Mouse (Mus musculus): ENCODE results near the gene Atg2a. TPM values are rescaled to one million over a fixed set of nuclear protein-coding genes. Genes with fewer than 3 reads are reported as not detected.

Atg2a gene
- polyA plus RNA-seq, 1 experiment = 82.4 TPM

DNA sequence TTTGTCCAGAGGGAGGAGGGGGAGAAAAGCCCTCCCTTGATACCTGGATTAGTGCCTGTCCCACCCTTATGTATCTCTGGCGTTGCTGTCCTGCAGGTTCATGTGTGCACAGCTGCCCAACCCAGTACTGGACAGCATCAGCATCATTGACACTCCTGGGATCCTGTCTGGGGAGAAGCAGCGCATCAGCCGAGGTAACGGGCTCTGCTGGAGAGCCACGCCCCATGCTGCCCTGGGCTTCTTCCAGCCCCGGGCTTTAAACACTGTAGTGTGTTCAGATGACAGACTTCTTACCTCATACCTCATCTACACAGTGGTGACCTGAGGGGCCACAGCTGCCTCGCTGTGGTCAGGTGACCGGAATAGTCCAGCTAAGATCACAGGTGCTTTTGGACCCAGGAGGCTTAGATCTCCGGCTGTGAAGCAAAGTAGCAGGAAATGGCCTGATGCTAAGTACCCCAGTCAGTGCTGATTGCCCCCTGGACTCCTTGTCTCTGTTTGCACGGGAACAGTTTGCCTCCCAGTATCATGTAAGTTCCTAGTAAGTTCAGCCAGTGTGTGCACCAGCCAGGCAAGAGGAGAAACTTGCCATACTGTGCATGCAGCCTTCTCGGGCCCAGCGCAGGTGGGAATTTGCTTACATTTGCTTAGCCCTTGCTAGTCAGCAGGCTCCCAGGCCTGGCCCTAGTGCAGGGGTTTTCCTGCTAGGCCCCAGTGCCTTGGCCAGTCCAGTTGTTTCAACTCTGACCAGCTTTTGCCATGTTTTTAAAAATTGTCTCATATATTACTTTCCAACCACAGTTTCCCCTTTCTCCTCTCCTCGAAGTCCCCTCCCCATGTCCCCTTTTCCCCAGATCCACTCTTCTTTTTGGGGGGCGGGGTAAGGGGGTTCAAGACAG is 39.9 kb downstream of the Atg2a start:
- peaks cover 28% of the 10 kb centered on the region for H3K4me1 ChIP-seq (replicated peaks; ENCODE audit: control insufficient read depth, insufficient read depth, low read length)
- 89% methylated on average over 14 of the region's 14 CpGs for WGBS

DNA sequence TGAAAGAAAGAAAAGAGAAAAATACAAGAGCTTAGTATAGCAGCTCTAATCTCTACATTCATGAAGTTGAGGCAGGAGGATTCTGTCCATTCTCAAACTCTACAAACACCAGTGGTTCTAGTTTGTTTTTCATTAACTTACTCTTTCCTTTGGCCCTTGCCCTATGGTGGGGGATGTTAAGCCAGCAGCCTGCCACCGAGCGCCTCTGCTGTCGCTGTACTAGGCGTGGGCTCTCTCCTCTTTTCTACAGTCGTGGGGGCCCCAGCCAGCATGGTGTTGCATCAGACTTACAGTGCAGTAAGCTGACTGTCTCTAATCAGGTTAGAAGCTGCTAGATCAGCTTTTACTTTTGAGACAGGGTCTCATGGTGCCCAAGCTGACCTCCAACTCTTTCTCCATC is 41.5 kb downstream of the Atg2a start:
- no peaks in the 10 kb centered on the region for H3K27me3 ChIP-seq (ENCODE audit: control insufficient read depth, insufficient read depth, low read length)

More for the DNA sequence above, 39.9 kb downstream of the Atg2a start:
- H3K27me3 ChIP-seq (ENCODE audit: control insufficient read depth, insufficient read depth, low read length) = no peaks in the 10 kb centered on the region
- no peaks in the 10 kb centered on the region; the same call in 1 of the 2 replicates for H3K36me3 ChIP-seq (ENCODE audit: control insufficient read depth, insufficient read depth, low read length)
- no peak overlapping the region for H3K4me3 ChIP-seq (ENCODE audit: control insufficient read depth, insufficient read depth, low read length)
- DNase-seq = no peak
- H3K27ac ChIP-seq (ENCODE audit: control insufficient read depth, insufficient read depth, low read length) = no peak overlapping the region
- TF ChIP-seq POLR2A (IDR thresholded peaks at IDR 0.05; ENCODE audit: control insufficient read depth, extremely low read depth, insufficient read depth, low read length, poor library complexity) (no peak), CTCF (IDR thresholded peaks at IDR 0.05; ENCODE audit: borderline replicate concordance, control insufficient read depth, extremely low read depth, insufficient read depth, low read length, poor library complexity) (no peak)

DNA sequence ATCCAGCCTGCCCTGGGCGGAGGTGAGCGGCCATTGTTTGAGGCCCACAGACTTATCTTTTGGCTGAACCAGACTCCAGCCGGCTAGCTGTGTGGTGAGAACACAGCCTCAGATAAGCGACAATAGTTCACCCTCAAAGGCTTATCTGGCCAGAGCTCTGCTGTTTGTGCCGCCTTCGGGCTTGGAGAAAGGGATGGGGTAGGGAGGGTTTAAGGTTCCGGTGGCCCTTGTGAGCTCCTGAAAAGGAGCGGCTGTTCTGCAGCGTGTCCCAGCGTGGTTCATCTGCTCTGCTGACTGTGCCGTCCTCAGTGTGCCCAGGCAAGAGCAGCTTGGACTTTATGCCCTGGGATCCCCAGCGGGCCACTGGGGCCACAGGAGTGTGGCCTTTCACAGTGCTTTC is 43.0 kb downstream of the Atg2a start:
- Histone ChIP-seq H3K27ac (ENCODE audit: control insufficient read depth, insufficient read depth, low read length) (no peak overlapping the region), H3K27me3 (ENCODE audit: control insufficient read depth, insufficient read depth, low read length) (no peaks in the 10 kb centered on the region), H3K36me3 (ENCODE audit: control insufficient read depth, insufficient read depth, low read length) (no peaks in the 10 kb centered on the region; the same call in 1 of the 2 replicates), H3K4me1 (replicated peaks; ENCODE audit: control insufficient read depth, insufficient read depth, low read length) (peaks cover 32% of the 10 kb centered on the region), H3K4me3 (ENCODE audit: control insufficient read depth, insufficient read depth, low read length) (no peak overlapping the region)
- WGBS = 95% methylated on average over 12 of the region's 12 CpGs
- no peak for DNase-seq
- TF ChIP-seq POLR2A (IDR thresholded peaks at IDR 0.05; ENCODE audit: control insufficient read depth, extremely low read depth, insufficient read depth, low read length, poor library complexity) = no peak
- TF ChIP-seq CTCF (IDR thresholded peaks at IDR 0.05; ENCODE audit: borderline replicate concordance, control insufficient read depth, extremely low read depth, insufficient read depth, low read length, poor library complexity) = no peak

More for the DNA sequence above, 41.5 kb downstream of the Atg2a start:
- no peak overlapping the region for H3K27ac ChIP-seq (ENCODE audit: control insufficient read depth, insufficient read depth, low read length)
- TF ChIP-seq POLR2A (IDR thresholded peaks at IDR 0.05; ENCODE audit: control insufficient read depth, extremely low read depth, insufficient read depth, low read length, poor library complexity) (no peak), CTCF (IDR thresholded peaks at IDR 0.05; ENCODE audit: borderline replicate concordance, control insufficient read depth, extremely low read depth, insufficient read depth, low read length, poor library complexity) (no peak)
- WGBS = 77% methylated on average over 5 of the region's 5 CpGs
- DNase-seq = no peak
- no peaks in the 10 kb centered on the region; the same call in 1 of the 2 replicates for H3K36me3 ChIP-seq (ENCODE audit: control insufficient read depth, insufficient read depth, low read length)
- H3K4me1 ChIP-seq (replicated peaks; ENCODE audit: control insufficient read depth, insufficient read depth, low read length) = peaks cover 28% of the 10 kb centered on the region
- no peak overlapping the region for H3K4me3 ChIP-seq (ENCODE audit: control insufficient read depth, insufficient read depth, low read length)

DNA sequence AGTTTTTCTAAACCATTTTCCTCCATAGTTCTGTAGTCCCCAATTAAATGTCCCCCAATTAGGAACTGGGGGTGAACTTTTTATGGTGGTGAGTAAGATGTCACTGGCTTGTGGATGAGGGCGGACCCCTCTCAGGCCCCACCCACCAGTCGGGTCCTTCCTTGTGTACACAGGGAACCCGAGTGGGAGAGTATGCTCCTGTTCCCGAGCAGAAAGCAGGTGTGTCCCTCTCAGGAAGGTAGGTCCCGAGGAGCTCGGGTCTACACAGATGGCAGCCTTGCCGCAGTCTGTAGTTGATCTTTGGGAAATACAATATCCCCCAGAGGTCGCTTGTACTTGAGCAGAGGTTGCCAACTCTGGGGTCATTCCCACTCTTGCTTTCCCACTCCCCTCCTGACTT is 43.8 kb downstream of the Atg2a start:
- no peak for TF ChIP-seq CTCF (IDR thresholded peaks at IDR 0.05; ENCODE audit: borderline replicate concordance, control insufficient read depth, extremely low read depth, insufficient read depth, low read length, poor library complexity)
- TF ChIP-seq POLR2A (IDR thresholded peaks at IDR 0.05; ENCODE audit: control insufficient read depth, extremely low read depth, insufficient read depth, low read length, poor library complexity) = no peak
- DNase-seq = no peak
- Histone ChIP-seq H3K36me3 (ENCODE audit: control insufficient read depth, insufficient read depth, low read length) (no peaks in the 10 kb centered on the region; the same call in 1 of the 2 replicates), H3K4me3 (ENCODE audit: control insufficient read depth, insufficient read depth, low read length) (no peak overlapping the region), H3K27me3 (ENCODE audit: control insufficient read depth, insufficient read depth, low read length) (no peaks in the 10 kb centered on the region), H3K4me1 (replicated peaks; ENCODE audit: control insufficient read depth, insufficient read depth, low read length) (peaks cover 32% of the 10 kb centered on the region), H3K27ac (ENCODE audit: control insufficient read depth, insufficient read depth, low read length) (no peak overlapping the region)
- WGBS = 90% methylated on average over 8 of the region's 8 CpGs

DNA sequence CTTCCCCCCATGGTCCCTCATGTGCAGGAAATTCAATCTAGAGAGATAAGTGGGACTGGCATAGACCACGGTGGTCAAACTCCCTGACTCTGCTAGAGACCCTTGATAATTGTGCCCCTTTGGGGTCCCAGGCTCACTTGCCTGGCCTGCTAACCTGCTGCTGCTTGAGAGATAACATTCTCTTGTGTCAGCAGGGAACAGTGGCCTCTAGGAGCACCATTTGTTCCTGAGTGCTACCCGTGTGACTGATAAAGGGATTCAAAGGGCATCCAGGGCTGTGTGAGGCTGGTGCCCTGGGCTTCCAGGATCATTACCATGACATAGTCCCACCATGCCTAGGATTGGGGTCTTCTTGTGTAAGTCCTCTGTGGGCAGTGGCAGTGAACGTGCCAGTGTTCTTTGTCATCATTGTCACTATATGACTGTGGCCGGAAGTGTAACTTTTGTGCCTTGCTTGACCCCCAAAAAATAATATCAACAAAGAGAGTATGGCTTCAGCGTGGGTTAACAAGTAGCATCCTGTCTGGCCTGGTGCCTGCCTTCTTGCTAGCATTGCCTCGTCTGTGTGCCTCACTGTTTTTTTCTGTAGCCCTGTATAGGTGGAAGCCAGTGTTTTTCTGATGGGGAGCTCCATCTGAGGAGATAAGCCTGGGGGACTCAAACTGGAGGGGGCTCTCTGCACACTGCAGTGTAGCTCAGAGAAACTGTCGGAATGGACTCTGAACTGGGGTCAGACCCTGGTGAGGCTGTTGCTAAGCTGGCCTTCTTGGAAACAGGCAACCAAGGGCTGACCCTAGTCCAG is 44.4 kb downstream of the Atg2a start:
- no peak for DNase-seq
- H3K36me3 ChIP-seq (ENCODE audit: control insufficient read depth, insufficient read depth, low read length) = no peaks in the 10 kb centered on the region; the same call in 1 of the 2 replicates
- TF ChIP-seq POLR2A (IDR thresholded peaks at IDR 0.05; ENCODE audit: control insufficient read depth, extremely low read depth, insufficient read depth, low read length, poor library complexity) = no peak
- no peak for TF ChIP-seq CTCF (IDR thresholded peaks at IDR 0.05; ENCODE audit: borderline replicate concordance, control insufficient read depth, extremely low read depth, insufficient read depth, low read length, poor library complexity)
- peaks cover 32% of the 10 kb centered on the region for H3K4me1 ChIP-seq (replicated peaks; ENCODE audit: control insufficient read depth, insufficient read depth, low read length)
- no peak overlapping the region for H3K27ac ChIP-seq (ENCODE audit: control insufficient read depth, insufficient read depth, low read length)
- WGBS = 87% methylated on average over 7 of the region's 7 CpGs
- no peak overlapping the region for H3K4me3 ChIP-seq (ENCODE audit: control insufficient read depth, insufficient read depth, low read length)
- no peaks in the 10 kb centered on the region for H3K27me3 ChIP-seq (ENCODE audit: control insufficient read depth, insufficient read depth, low read length)

Data from thymus, adult 2 months (tissue).